Mouse (Mus musculus) macrophage (primary cell): Measurements from ENCODE around the gene Slc3a1. TPM values are rescaled to one million over a fixed set of nuclear protein-coding genes. Genes with fewer than 3 reads are reported as not detected.

Experiments
- H3K27ac ChIP-seq: fragments of 350-480 bp; formaldehyde crosslinking; 2 replicates; pipeline ENCODE4 v1.9.0; 2021
- H3K36me3 ChIP-seq: fragments of 350-480 bp; formaldehyde crosslinking; 2 replicates; pipeline ENCODE4 v1.9.0; 2021; ENCODE audit errors: inconsistent target
- H3K4me3 ChIP-seq: fragments of 350-480 bp; formaldehyde crosslinking; 2 replicates; pipeline ENCODE4 v1.9.0; 2021; ENCODE audit errors: inconsistent target
- H3K79me2 ChIP-seq: fragments of 350-480 bp; formaldehyde crosslinking; 2 replicates; pipeline ENCODE4 v1.9.0; 2021; ENCODE audit errors: inconsistent target
- WGBS: methylation state at CpG from one replicate; pipeline ENCODE4 v1.1.7; 2026; ENCODE audit warnings: inconsistent platforms; ENCODE audit not compliant: missing documents; 5-methylcytosine and 5-hydroxymethylcytosine counted together
- polyA plus RNA-seq: library from polyadenylated mRNA; stranded (reverse); fragments of 250-400 nt; gene quantifications from 3 replicates; pipeline ENCODE4 v1.2.4, GENCODE M21; 2018; ENCODE audit warnings: inconsistent platforms

The Slc3a1 gene
- polyA plus RNA-seq, 1 experiment from 2014 or later: not detected

GRCm38 (mm10) chr17:85087591-85087990 is 59.4 kb downstream of the Slc3a1 start:
- no peaks in the 10 kb centered on the region for H3K79me2 ChIP-seq
- no peak overlapping the region for H3K4me3 ChIP-seq
- no peak overlapping the region for H3K27ac ChIP-seq
- 91% methylated on average over 5 of the region's 5 CpGs for WGBS
- H3K36me3 ChIP-seq: peaks cover 5% of the 10 kb centered on the region; the same call in 1 of the 2 replicates

- WGBS: 96% methylated on average over 11 of the region's 11 CpGs
- no peaks in the 10 kb centered on the region for H3K36me3 ChIP-seq
- H3K79me2 ChIP-seq: no peaks in the 10 kb centered on the region
- no peak overlapping the region for H3K4me3 ChIP-seq
- H3K27ac ChIP-seq: no peak overlapping the region
These were observed 60.2 kb downstream of the Slc3a1 start for GRCm38 (mm10) chr17:85088401-85088800.

GRCm38 (mm10) chr17:85089011-85089410 is 60.8 kb downstream of the Slc3a1 start:
- no peaks in the 10 kb centered on the region for H3K36me3 ChIP-seq
- no peak overlapping the region for H3K4me3 ChIP-seq
- no peaks in the 10 kb centered on the region for H3K79me2 ChIP-seq
- no peak overlapping the region for H3K27ac ChIP-seq
- 82% methylated on average over 6 of the region's 6 CpGs for WGBS

GRCm38 (mm10) chr17:85089621-85090020 is 61.4 kb downstream of the Slc3a1 start:
- Histone ChIP-seq H3K36me3 (no peaks in the 10 kb centered on the region), H3K4me3 (peak overlapping the region; percentile 89), H3K27ac (peak overlapping the region; percentile 80), H3K79me2 (no peaks in the 10 kb centered on the region)
- WGBS: 1% methylated on average over 16 of the region's 16 CpGs

GRCm38 (mm10) chr17:85090120-85091099 is 62.2 kb downstream of the Slc3a1 start, which contains the start of the genes Prepl and Camkmt:
TSS of gene Prepl (minus strand) at chr17:85090241.
TSS of gene Camkmt (plus strand) at chr17:85090552.
- H3K27ac ChIP-seq: peak within 1 kb of the TSS; percentile 80
- under 1% methylated on average over 63 of the region's 63 CpGs for WGBS
- H3K4me3 ChIP-seq: peak within 1 kb of the TSS; percentile 89
- H3K79me2 ChIP-seq: no peaks in the 10 kb centered on the region
- H3K36me3 ChIP-seq: no peaks in the 10 kb centered on the region

- no peaks in the 10 kb centered on the region for H3K79me2 ChIP-seq
- H3K27ac ChIP-seq: no peak overlapping the region
- no peak overlapping the region for H3K4me3 ChIP-seq
- no peaks in the 10 kb centered on the region for H3K36me3 ChIP-seq
- WGBS: 83% methylated on average over 6 of the region's 6 CpGs
These were observed 63.6 kb downstream of the Slc3a1 start for GRCm38 (mm10) chr17:85091762-85092161.

GRCm38 (mm10) chr17:85096396-85096795 is 68.2 kb downstream of the Slc3a1 start:
- H3K79me2 ChIP-seq: no peaks in the 10 kb centered on the region
- 98% methylated on average over 3 of the region's 3 CpGs for WGBS
- no peak overlapping the region for H3K27ac ChIP-seq
- peaks cover 6% of the 10 kb centered on the region; the same call in 1 of the 2 replicates for H3K36me3 ChIP-seq
- no peak overlapping the region for H3K4me3 ChIP-seq

- Histone ChIP-seq H3K79me2 (no peaks in the 10 kb centered on the region), H3K36me3 (peaks cover 6% of the 10 kb centered on the region; the same call in 1 of the 2 replicates), H3K4me3 (no peak overlapping the region), H3K27ac (no peak overlapping the region)
- WGBS: 95% methylated on average over 7 of the region's 7 CpGs
These were observed 70.6 kb downstream of the Slc3a1 start for GRCm38 (mm10) chr17:85098677-85099323.

- no peak overlapping the region for H3K4me3 ChIP-seq
- H3K79me2 ChIP-seq: no peaks in the 10 kb centered on the region
- no peak overlapping the region for H3K27ac ChIP-seq
- H3K36me3 ChIP-seq: peaks cover 6% of the 10 kb centered on the region; the same call in 1 of the 2 replicates
- WGBS: 90% methylated on average over 3 of the region's 3 CpGs
These were observed 72.1 kb downstream of the Slc3a1 start for GRCm38 (mm10) chr17:85100232-85100631.

- WGBS: 94% methylated on average over 6 of the region's 7 CpGs
- Histone ChIP-seq H3K4me3 (no peak overlapping the region), H3K36me3 (peaks cover 6% of the 10 kb centered on the region; the same call in 1 of the 2 replicates), H3K27ac (no peak overlapping the region), H3K79me2 (no peaks in the 10 kb centered on the region)
These were observed 73.6 kb downstream of the Slc3a1 start for GRCm38 (mm10) chr17:85101751-85102150.

- Histone ChIP-seq H3K27ac (no peak overlapping the region), H3K79me2 (no peaks in the 10 kb centered on the region)
- 74% methylated on average over 2 of the region's 2 CpGs for WGBS
These were observed 75.1 kb downstream of the Slc3a1 start for GRCm38 (mm10) chr17:85103310-85103709.

GRCm38 (mm10) chr17:85110640-85111039 is 82.5 kb downstream of the Slc3a1 start:
- Histone ChIP-seq H3K27ac (no peak overlapping the region), H3K79me2 (no peaks in the 10 kb centered on the region), H3K36me3 (no peaks in the 10 kb centered on the region), H3K4me3 (no peak overlapping the region)
- 100% methylated on average over 1 of the region's 1 CpGs for WGBS

More at GRCm38 (mm10) chr17:85103310-85103709, 75.1 kb downstream of the Slc3a1 start:
- Histone ChIP-seq H3K4me3 (no peak overlapping the region), H3K36me3 (peaks cover 6% of the 10 kb centered on the region; the same call in 1 of the 2 replicates)

- H3K36me3 ChIP-seq: no peaks in the 10 kb centered on the region
- H3K79me2 ChIP-seq: no peaks in the 10 kb centered on the region
- WGBS: 92% methylated on average over 8 of the region's 8 CpGs
- H3K27ac ChIP-seq: no peak overlapping the region
- H3K4me3 ChIP-seq: no peak overlapping the region
These were observed 85.3 kb downstream of the Slc3a1 start for GRCm38 (mm10) chr17:85113441-85113840.
